Mouse (Mus musculus) olfactory bulb, adult 2 months (tissue): Measurements from ENCODE around the gene Tshz2.

ENCODE experiments used
- CTCF ChIP-seq: fragments of 200-500 bp; IDR thresholded peaks from 2 replicates; pipeline ENCODE4 v1.5.1; 2012; ENCODE audit warnings: low read depth, mild to moderate bottlenecking, low read length, moderate library complexity; ENCODE audit not compliant: insufficient read depth
- POLR2A ChIP-seq: fragments of 200-500 bp; IDR thresholded peaks from 2 replicates; pipeline ENCODE4 v1.6.1; 2012; ENCODE audit warnings: mild to moderate bottlenecking, low read depth, low read length, moderate library complexity; ENCODE audit not compliant: insufficient read depth

GRCm38 (mm10) chr2:169952981-169953380, 320.2 kb downstream of the Tshz2 start:
- TF ChIP-seq CTCF, result no peak
- TF ChIP-seq POLR2A, result no peak
